Mouse (Mus musculus): Measurements from ENCODE around the gene Abca4. TPM values are rescaled to one million over a fixed set of nuclear protein-coding genes. Genes with fewer than 3 reads are reported as not detected.

The Abca4 gene
- polyA plus RNA-seq, 1 experiment: 8.2 TPM

DNA sequence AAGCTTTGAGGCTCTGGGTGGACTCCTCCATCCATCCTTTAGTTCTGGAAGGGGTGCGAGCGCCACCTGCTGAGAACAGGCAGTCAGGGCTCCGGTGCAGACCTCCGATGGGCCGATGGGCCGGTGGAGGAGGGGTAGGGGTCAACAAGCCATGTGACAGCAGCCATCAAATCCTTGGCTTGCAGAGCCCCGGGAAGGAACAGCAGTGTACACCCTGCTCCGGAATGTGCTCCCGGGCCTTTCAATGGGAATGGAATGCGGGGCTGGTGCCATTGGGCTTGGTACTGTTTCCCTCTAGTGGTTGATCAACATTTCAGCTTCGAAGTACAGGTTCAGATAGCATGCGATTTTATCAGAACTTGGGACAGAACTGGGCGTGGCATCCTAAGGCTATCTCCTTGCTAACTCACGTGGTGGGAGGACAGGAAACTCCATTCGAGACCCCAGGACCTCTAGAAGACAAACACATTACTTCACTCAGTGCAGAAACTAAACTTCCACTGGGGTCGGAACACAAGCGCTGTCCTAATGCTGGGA, 78.0 kb downstream of the Abca4 start:
- WGBS: 5% methylated on average over 17 of the region's 17 CpGs
- TF ChIP-seq CTCF (conservative IDR thresholded peaks at IDR 0.05; ENCODE audit: insufficient read depth, insufficient read length, low read depth, low read length) (peak; percentile 69), POLR2A (IDR thresholded peaks at IDR 0.05; ENCODE audit: low read depth, low read length) (no peak)
- no peaks in the 10 kb centered on the region for H3K27me3 ChIP-seq (replicated peaks; ENCODE audit: control insufficient read depth, insufficient read depth, low read length)
- H3K4me3 ChIP-seq (ENCODE audit: insufficient read depth, low read depth, low read length): peak overlapping the region; percentile 1; the same call in 1 of the 2 replicates
- H3K36me3 ChIP-seq (ENCODE audit: control insufficient read depth, insufficient read depth, low read length): no peaks in the 10 kb centered on the region
- H3K4me1 ChIP-seq (ENCODE audit: control insufficient read depth, insufficient read depth, low read length): no peaks in the 10 kb centered on the region; the same call in 1 of the 2 replicates
- peak overlapping the region; percentile 74 for H3K27ac ChIP-seq (ENCODE audit: insufficient read depth, low read depth, low read length)
- DNase-seq: peak; percentile 98

GRCm38 (mm10) chr3:122122838-122123237, 78.6 kb downstream of the Abca4 start:
- Histone ChIP-seq H3K4me1 (ENCODE audit: control insufficient read depth, insufficient read depth, low read length) (no peaks in the 10 kb centered on the region; the same call in 1 of the 2 replicates), H3K27ac (ENCODE audit: insufficient read depth, low read depth, low read length) (peak overlapping the region; percentile 74), H3K27me3 (replicated peaks; ENCODE audit: control insufficient read depth, insufficient read depth, low read length) (no peaks in the 10 kb centered on the region), H3K36me3 (ENCODE audit: control insufficient read depth, insufficient read depth, low read length) (no peaks in the 10 kb centered on the region), H3K4me3 (ENCODE audit: insufficient read depth, low read depth, low read length) (no peak overlapping the region)
- 82% methylated on average over 8 of the region's 8 CpGs for WGBS
- TF ChIP-seq CTCF (conservative IDR thresholded peaks at IDR 0.05; ENCODE audit: insufficient read depth, insufficient read length, low read depth, low read length) (no peak), POLR2A (IDR thresholded peaks at IDR 0.05; ENCODE audit: low read depth, low read length) (no peak)
- no peak for DNase-seq

DNA sequence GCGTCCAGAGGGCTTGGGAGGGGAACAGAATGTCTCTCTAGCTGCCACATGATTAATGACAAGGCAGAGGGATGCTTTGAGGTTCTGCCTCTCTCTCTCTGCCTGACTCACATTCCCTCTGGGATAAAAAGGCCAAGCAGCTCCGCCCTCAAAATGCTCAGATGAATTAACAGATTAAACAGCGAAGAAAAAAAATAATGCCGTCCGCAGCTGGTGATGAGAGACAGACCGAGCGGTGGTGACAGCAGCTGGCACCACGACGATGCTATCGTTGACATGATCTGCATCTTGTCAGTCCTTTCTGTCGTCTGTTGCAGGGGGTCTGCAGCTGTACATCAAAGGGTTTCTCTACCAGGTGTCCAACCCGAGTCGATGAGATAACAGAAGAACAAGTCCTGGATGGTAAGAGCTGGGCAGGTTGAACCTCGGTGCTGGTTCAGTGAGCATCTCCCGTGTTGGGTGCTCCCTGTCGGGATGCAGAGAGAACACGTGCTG, 84.8 kb downstream of the Abca4 start:
- no peak overlapping the region for H3K4me3 ChIP-seq (ENCODE audit: insufficient read depth, low read depth, low read length)
- no peak overlapping the region for H3K27ac ChIP-seq (ENCODE audit: insufficient read depth, low read depth, low read length)
- no peak for DNase-seq
- H3K4me1 ChIP-seq (ENCODE audit: control insufficient read depth, insufficient read depth, low read length): peaks cover 11% of the 10 kb centered on the region; the same call in 1 of the 2 replicates
- 40% methylated on average over 17 of the region's 17 CpGs for WGBS
- H3K27me3 ChIP-seq (replicated peaks; ENCODE audit: control insufficient read depth, insufficient read depth, low read length): no peaks in the 10 kb centered on the region
- TF ChIP-seq POLR2A (IDR thresholded peaks at IDR 0.05; ENCODE audit: low read depth, low read length): no peak
- TF ChIP-seq CTCF (conservative IDR thresholded peaks at IDR 0.05; ENCODE audit: insufficient read depth, insufficient read length, low read depth, low read length): no peak
- H3K36me3 ChIP-seq (ENCODE audit: control insufficient read depth, insufficient read depth, low read length): no peaks in the 10 kb centered on the region

GRCm38 (mm10) chr3:122130771-122131170, 86.5 kb downstream of the Abca4 start:
- H3K4me3 ChIP-seq (ENCODE audit: insufficient read depth, low read depth, low read length): no peak overlapping the region
- H3K27me3 ChIP-seq (replicated peaks; ENCODE audit: control insufficient read depth, insufficient read depth, low read length): no peaks in the 10 kb centered on the region
- peaks cover 11% of the 10 kb centered on the region; the same call in 1 of the 2 replicates for H3K4me1 ChIP-seq (ENCODE audit: control insufficient read depth, insufficient read depth, low read length)
- H3K36me3 ChIP-seq (ENCODE audit: control insufficient read depth, insufficient read depth, low read length): no peaks in the 10 kb centered on the region
- WGBS: 45% methylated on average over 4 of the region's 4 CpGs
- peak; percentile 66 for DNase-seq
- peak overlapping the region; percentile 37; the same call in 1 of the 2 replicates for H3K27ac ChIP-seq (ENCODE audit: insufficient read depth, low read depth, low read length)
- TF ChIP-seq POLR2A (IDR thresholded peaks at IDR 0.05; ENCODE audit: low read depth, low read length): no peak
- TF ChIP-seq CTCF (conservative IDR thresholded peaks at IDR 0.05; ENCODE audit: insufficient read depth, insufficient read length, low read depth, low read length): no peak

DNA sequence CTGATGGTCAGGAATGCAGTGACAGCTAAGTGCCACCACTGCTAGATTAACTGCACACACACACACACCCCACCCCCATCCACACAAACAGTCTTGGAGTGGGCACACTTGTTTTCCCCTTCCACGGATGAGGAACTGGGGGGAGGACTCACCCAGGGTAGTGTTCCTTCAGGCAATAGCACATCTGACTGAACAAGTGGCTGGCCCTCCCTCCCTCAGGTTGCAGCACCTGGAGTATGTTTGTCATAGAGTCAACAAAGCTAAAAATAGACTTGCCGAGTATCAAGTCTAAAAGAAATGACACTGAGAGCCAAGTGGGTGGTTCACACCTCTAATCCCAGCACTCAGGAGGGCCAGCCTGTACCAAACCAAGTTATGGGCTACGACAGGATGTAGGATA, 87.4 kb downstream of the Abca4 start:
- WGBS: 40% methylated on average over 3 of the region's 3 CpGs
- Histone ChIP-seq H3K27me3 (replicated peaks; ENCODE audit: control insufficient read depth, insufficient read depth, low read length) (no peaks in the 10 kb centered on the region), H3K4me3 (ENCODE audit: insufficient read depth, low read depth, low read length) (no peak overlapping the region), H3K4me1 (ENCODE audit: control insufficient read depth, insufficient read depth, low read length) (peaks cover 11% of the 10 kb centered on the region; the same call in 1 of the 2 replicates), H3K27ac (ENCODE audit: insufficient read depth, low read depth, low read length) (peak overlapping the region; percentile 74; the same call in 1 of the 2 replicates), H3K36me3 (ENCODE audit: control insufficient read depth, insufficient read depth, low read length) (no peaks in the 10 kb centered on the region)
- TF ChIP-seq POLR2A (IDR thresholded peaks at IDR 0.05; ENCODE audit: low read depth, low read length) (no peak), CTCF (conservative IDR thresholded peaks at IDR 0.05; ENCODE audit: insufficient read depth, insufficient read length, low read depth, low read length) (no peak)
- peak; percentile 61 for DNase-seq

DNA sequence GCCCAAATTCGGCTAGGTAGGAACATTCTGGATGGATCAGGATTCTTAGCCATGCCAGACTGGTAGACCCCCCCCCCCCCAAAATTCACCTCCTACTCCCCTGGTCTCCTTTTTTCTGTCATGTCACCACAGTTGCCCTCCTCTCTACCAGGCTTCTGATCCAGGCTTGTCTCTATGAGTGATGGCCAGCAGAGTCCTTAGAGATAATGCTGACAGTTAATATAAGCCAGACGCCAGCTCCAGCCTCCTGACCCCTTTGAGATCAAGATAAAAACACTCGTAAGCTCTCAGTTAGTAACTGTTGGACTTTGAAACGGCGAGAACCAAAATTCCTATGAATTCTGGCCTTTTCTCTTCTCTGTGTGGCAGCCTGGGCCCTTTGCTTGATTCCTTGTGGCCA, 89.0 kb downstream of the Abca4 start:
- H3K4me3 ChIP-seq (ENCODE audit: insufficient read depth, low read depth, low read length): no peak overlapping the region
- no peaks in the 10 kb centered on the region for H3K36me3 ChIP-seq (ENCODE audit: control insufficient read depth, insufficient read depth, low read length)
- no peak overlapping the region for H3K27ac ChIP-seq (ENCODE audit: insufficient read depth, low read depth, low read length)
- 58% methylated on average over 5 of the region's 5 CpGs for WGBS
- no peaks in the 10 kb centered on the region for H3K27me3 ChIP-seq (replicated peaks; ENCODE audit: control insufficient read depth, insufficient read depth, low read length)
- TF ChIP-seq CTCF (conservative IDR thresholded peaks at IDR 0.05; ENCODE audit: insufficient read depth, insufficient read length, low read depth, low read length): no peak
- no peak for TF ChIP-seq POLR2A (IDR thresholded peaks at IDR 0.05; ENCODE audit: low read depth, low read length)
- DNase-seq: no peak
- H3K4me1 ChIP-seq (ENCODE audit: control insufficient read depth, insufficient read depth, low read length): peaks cover 11% of the 10 kb centered on the region; the same call in 1 of the 2 replicates

DNA sequence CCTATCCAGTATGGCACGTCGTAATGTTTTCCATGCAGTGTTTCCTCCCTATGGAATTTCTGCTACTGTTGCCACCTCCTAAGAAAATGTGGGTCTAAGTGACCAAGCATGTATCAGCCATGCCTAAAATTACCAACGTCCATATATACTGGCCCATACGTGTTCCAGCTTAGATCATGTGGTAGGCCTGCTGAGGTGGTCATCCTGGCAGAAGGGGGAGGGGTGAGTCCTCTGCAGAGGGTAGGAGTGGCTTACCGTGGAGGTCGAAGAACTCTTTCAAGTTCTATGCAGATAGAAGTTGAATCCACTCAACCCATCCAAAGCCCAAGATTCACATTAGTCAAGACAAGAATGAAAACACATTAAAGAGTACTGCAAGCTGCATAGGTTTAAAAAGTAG, 89.6 kb downstream of the Abca4 start:
- TF ChIP-seq CTCF (conservative IDR thresholded peaks at IDR 0.05; ENCODE audit: insufficient read depth, insufficient read length, low read depth, low read length): no peak
- no peak for TF ChIP-seq POLR2A (IDR thresholded peaks at IDR 0.05; ENCODE audit: low read depth, low read length)
- no peaks in the 10 kb centered on the region for H3K36me3 ChIP-seq (ENCODE audit: control insufficient read depth, insufficient read depth, low read length)
- H3K27ac ChIP-seq (ENCODE audit: insufficient read depth, low read depth, low read length): no peak overlapping the region
- no peak for DNase-seq
- 86% methylated on average over 6 of the region's 6 CpGs for WGBS
- H3K4me3 ChIP-seq (ENCODE audit: insufficient read depth, low read depth, low read length): no peak overlapping the region
- no peaks in the 10 kb centered on the region for H3K27me3 ChIP-seq (replicated peaks; ENCODE audit: control insufficient read depth, insufficient read depth, low read length)
- peaks cover 11% of the 10 kb centered on the region; the same call in 1 of the 2 replicates for H3K4me1 ChIP-seq (ENCODE audit: control insufficient read depth, insufficient read depth, low read length)
